8 mouse cellular contexts compared by ENCODE assay signal in the genomic region with DNA sequence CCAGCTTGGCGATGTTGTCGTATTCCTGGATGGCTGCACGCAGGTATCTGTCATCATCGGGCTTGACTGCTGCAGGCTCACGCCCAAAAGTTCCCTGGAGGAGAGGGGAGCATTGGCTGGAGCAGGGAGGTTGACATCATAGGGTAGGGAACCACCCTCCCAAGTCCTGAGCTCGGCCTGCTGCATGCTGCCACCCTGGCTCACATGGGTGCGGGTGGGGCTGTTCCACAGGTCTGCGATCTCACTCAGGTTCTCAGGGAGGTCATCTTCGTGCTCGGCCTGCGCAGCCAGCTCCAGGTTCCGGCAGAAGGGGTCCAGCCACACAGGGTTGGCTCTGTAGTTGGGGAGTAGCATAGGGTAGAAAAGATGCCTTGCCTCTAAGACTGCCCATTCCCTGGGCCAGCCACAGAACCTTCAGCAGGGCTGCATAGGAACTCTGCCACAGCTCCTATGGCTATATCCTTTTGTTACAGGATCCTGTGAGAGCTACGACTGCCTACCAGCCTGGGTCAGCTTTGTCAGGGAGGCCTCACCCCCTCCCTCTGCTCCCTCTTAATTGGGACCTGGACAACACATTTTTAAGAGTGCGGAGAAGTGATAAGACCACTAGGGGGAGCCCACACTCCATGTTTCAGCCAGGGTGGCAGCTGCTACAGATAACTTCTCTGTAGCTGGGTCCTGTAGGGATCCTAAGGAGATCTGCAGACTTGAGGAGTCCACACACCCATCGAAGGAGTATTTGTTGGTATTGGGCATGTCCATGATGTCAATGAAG. TPM values are rescaled to one million over a fixed set of nuclear protein-coding genes. Genes with fewer than 3 reads are reported as not detected.
DNase-seq lines count a peak whose midpoint lies in the region; ATAC-seq and TF ChIP-seq lines count a peak whose summit lies in the region.

No protein-coding gene starts in this region.

- no peak overlapping the region for H3K9ac ChIP-seq in CH12.LX (ENCODE audit: insufficient read depth, low read depth)
- no peak overlapping the region for H3K9ac ChIP-seq in kidney, embryonic 15.5 days
- H3K9ac ChIP-seq in liver, postnatal 0 days (replicated peaks) = no peak overlapping the region
- no peak overlapping the region for H3K9ac ChIP-seq in neural tube, embryonic 14.5 days (replicated peaks; ENCODE audit: low read depth, low read length)

- WGBS in heart, embryonic 10.5 days = 59% methylated on average over 15 of the region's 15 CpGs
- 61% methylated on average over 15 of the region's 15 CpGs for WGBS in kidney, embryonic 15.5 days
- 59% methylated on average over 15 of the region's 15 CpGs for WGBS in liver, postnatal 0 days (ENCODE audit: insufficient replicate concordance)
- 68% methylated on average over 15 of the region's 15 CpGs for WGBS in neural tube, embryonic 14.5 days

- peak; percentile 83 to 96 for TF ChIP-seq CTCF in CH12.LX (conservative IDR thresholded peaks at IDR 0.05 in 1 of 2, IDR thresholded peaks at IDR 0.05 in 1 of 2; ENCODE audit: low read depth in 2 of 2, low read length in 2 of 2)
- TF ChIP-seq CTCF in bone marrow macrophage, adult 2 months (IDR thresholded peaks at IDR 0.05; ENCODE audit: low read depth, low read length) = peak; percentile 72
- TF ChIP-seq CTCF in embryonic fibroblast, embryonic 13.5 days (IDR thresholded peaks at IDR 0.05; ENCODE audit: borderline replicate concordance, insufficient read depth, low read length) = peak; percentile 43; the same call in 1 of the 2 replicates
- TF ChIP-seq CTCF in liver, postnatal 0 days (IDR thresholded peaks at IDR 0.05; ENCODE audit: low read depth) = peak; percentile 93

- H3K4me3 ChIP-seq in CH12.LX (replicated peaks in 1 of 3; ENCODE audit: low read depth in 2 of 3, low read length in 2 of 3, poor library complexity in 1 of 3) = no peak overlapping the region
- H3K4me3 ChIP-seq in bone marrow macrophage, adult 2 months (ENCODE audit: insufficient read depth, low read length) = no peak overlapping the region
- no peak overlapping the region for H3K4me3 ChIP-seq in embryonic fibroblast, embryonic 13.5 days (ENCODE audit: insufficient read depth, low read length)
- no peak overlapping the region for H3K4me3 ChIP-seq in heart, embryonic 10.5 days
- H3K4me3 ChIP-seq in kidney, embryonic 15.5 days (replicated peaks) = no peak overlapping the region
- H3K4me3 ChIP-seq in liver, postnatal 0 days (ENCODE audit: low read depth, low read length) = no peak overlapping the region
- H3K4me3 ChIP-seq in neural tube, embryonic 14.5 days (ENCODE audit: low read depth, low read length) = no peak overlapping the region

- peak; percentile 78 for DNase-seq in CH12.LX (ENCODE audit: extremely low read depth)
- peak; percentile 89 for DNase-seq in heart, embryonic 10.5 days (ENCODE audit: low spot score)
- peak; percentile 83 for DNase-seq in liver, postnatal 0 days
- DNase-seq in testis, postnatal 10 days (ENCODE audit: low spot score) = peak; percentile 73

- no peaks in the 10 kb centered on the region for H3K9me3 ChIP-seq in CH12.LX (replicated peaks; ENCODE audit: low read length)
- no peaks in the 10 kb centered on the region for H3K9me3 ChIP-seq in heart, embryonic 10.5 days
- H3K9me3 ChIP-seq in kidney, embryonic 15.5 days (replicated peaks) = no peaks in the 10 kb centered on the region
- H3K9me3 ChIP-seq in liver, postnatal 0 days (ENCODE audit: low read length) = no peaks in the 10 kb centered on the region
- no peaks in the 10 kb centered on the region for H3K9me3 ChIP-seq in neural tube, embryonic 14.5 days (ENCODE audit: control insufficient read depth, low read length)

- TF ChIP-seq POLR2A in CH12.LX (IDR thresholded peaks at IDR 0.05; ENCODE audit: low read depth, low read length) = no peak
- TF ChIP-seq POLR2A in bone marrow macrophage, adult 2 months (IDR thresholded peaks at IDR 0.05; ENCODE audit: borderline replicate concordance, low read depth, low read length) = no peak
- TF ChIP-seq POLR2A in embryonic fibroblast, embryonic 13.5 days (IDR thresholded peaks at IDR 0.05; ENCODE audit: low read depth, low read length) = no peak

- H3K4me1 ChIP-seq in CH12.LX (ENCODE audit: control insufficient read depth in 1 of 2, insufficient read depth in 2 of 2) = peaks cover 0 to 14% of the 10 kb centered on the region in 2 experiments; a peak in 2 of 4 replicates
- H3K4me1 ChIP-seq in bone marrow macrophage, adult 2 months (ENCODE audit: control insufficient read depth, insufficient read depth, low read length) = no peaks in the 10 kb centered on the region
- H3K4me1 ChIP-seq in embryonic fibroblast, embryonic 13.5 days (ENCODE audit: control insufficient read depth, insufficient read depth, low read length) = no peaks in the 10 kb centered on the region
- 0 out of 2 replicates have a peak, but pooled peaks cover 15% of the 10 kb centered on the region for H3K4me1 ChIP-seq in heart, embryonic 10.5 days
- H3K4me1 ChIP-seq in kidney, embryonic 15.5 days = peaks cover 3% of the 10 kb centered on the region; the same call in 1 of the 2 replicates
- H3K4me1 ChIP-seq in liver, postnatal 0 days (ENCODE audit: insufficient read depth) = no peaks in the 10 kb centered on the region
- no peaks in the 10 kb centered on the region for H3K4me1 ChIP-seq in neural tube, embryonic 14.5 days (ENCODE audit: control insufficient read depth, insufficient read depth, low read length)

- H3K4me2 ChIP-seq in CH12.LX (ENCODE audit: insufficient read depth, low read depth, poor library complexity, severe bottlenecking) = no peak overlapping the region
- H3K4me2 ChIP-seq in kidney, embryonic 15.5 days = no peak overlapping the region
- no peak overlapping the region for H3K4me2 ChIP-seq in liver, postnatal 0 days (ENCODE audit: low read depth, low read length)
- no peak overlapping the region for H3K4me2 ChIP-seq in neural tube, embryonic 14.5 days (ENCODE audit: low read depth, low read length)

- peak; percentile 97 for TF ChIP-seq RAD21 in CH12.LX (IDR thresholded peaks at IDR 0.05; ENCODE audit: low read depth, low read length)

- ATAC-seq in kidney, embryonic 15.5 days (replicated peaks; ENCODE audit: low FRiP score) = peak; percentile 68
- peak; percentile 78 for ATAC-seq in liver, postnatal 0 days
- ATAC-seq in neural tube, embryonic 14.5 days (ENCODE audit: low read depth) = peak; percentile 84

- no peak for TF ChIP-seq EP300 in CH12.LX (IDR thresholded peaks at IDR 0.05; ENCODE audit: low read length)
- TF ChIP-seq EP300 in liver, postnatal 0 days (IDR thresholded peaks at IDR 0.05; ENCODE audit: low read depth) = no peak

- no peak overlapping the region for H3K27ac ChIP-seq in CH12.LX (ENCODE audit: insufficient read depth, low read depth)
- H3K27ac ChIP-seq in bone marrow macrophage, adult 2 months (ENCODE audit: insufficient read depth, low read depth, low read length) = no peak overlapping the region
- no peak overlapping the region for H3K27ac ChIP-seq in embryonic fibroblast, embryonic 13.5 days (ENCODE audit: insufficient read depth, low read length)
- no peak overlapping the region for H3K27ac ChIP-seq in heart, embryonic 10.5 days
- no peak overlapping the region for H3K27ac ChIP-seq in kidney, embryonic 15.5 days
- no peak overlapping the region for H3K27ac ChIP-seq in liver, postnatal 0 days (ENCODE audit: low read depth)
- H3K27ac ChIP-seq in neural tube, embryonic 14.5 days (ENCODE audit: low read depth, low read length) = no peak overlapping the region

- no peaks in the 10 kb centered on the region for H3K27me3 ChIP-seq in CH12.LX (replicated peaks)
- H3K27me3 ChIP-seq in heart, embryonic 10.5 days (ENCODE audit: insufficient read depth, poor library complexity, severe bottlenecking) = no peaks in the 10 kb centered on the region
- no peaks in the 10 kb centered on the region for H3K27me3 ChIP-seq in kidney, embryonic 15.5 days
- no peaks in the 10 kb centered on the region for H3K27me3 ChIP-seq in liver, postnatal 0 days (ENCODE audit: insufficient read depth, low read length)
- no peaks in the 10 kb centered on the region for H3K27me3 ChIP-seq in neural tube, embryonic 14.5 days (ENCODE audit: control insufficient read depth, insufficient read depth, low read length)

- dilution Hi-C loops in CH12.LX (cut with MboI; ENCODE audit: extremely low pct_ligation_motif_present, extremely low pct_unique_long_range_greater_than_20kb, low sequenced_read_pairs) = no loop called here

- H3K79me2 ChIP-seq in CH12.LX (replicated peaks; ENCODE audit: control insufficient read depth, extremely low read depth, insufficient read depth, poor library complexity, severe bottlenecking) = no peaks in the 10 kb centered on the region

- in situ Hi-C loops in CH12.LX (cut with MboI; ENCODE audit: low pct_ligation_motif_present, low pct_unique_long_range_greater_than_20kb, low sequenced_read_pairs) = loop anchor here (5.0 to 10.0 kb wide), 3 partner anchors 87 to 450 kb away; a partner anchor contains a TSS

- H3K36me3 ChIP-seq in CH12.LX (replicated peaks in 1 of 2; ENCODE audit: control insufficient read depth in 1 of 2, insufficient read depth in 1 of 2, low read length in 1 of 2) = peaks cover 36 to 56% of the 10 kb centered on the region in 2 experiments
- H3K36me3 ChIP-seq in heart, embryonic 10.5 days = peaks cover 27% of the 10 kb centered on the region
- peaks cover 37% of the 10 kb centered on the region for H3K36me3 ChIP-seq in kidney, embryonic 15.5 days
- H3K36me3 ChIP-seq in liver, postnatal 0 days (replicated peaks; ENCODE audit: insufficient read depth, low read length) = peaks cover 28% of the 10 kb centered on the region
- H3K36me3 ChIP-seq in neural tube, embryonic 14.5 days (ENCODE audit: control insufficient read depth, insufficient read depth, low read length) = peaks cover 21% of the 10 kb centered on the region

RNA-seq across cellular contexts. Expression of a gene that starts 27.6 kb away (rescaled TPM):
- total RNA-seq in CH12.LX (2012; rRNA removed) (300 and 318 TPM in 2 replicates), CH12.LX (2014; rRNA removed) (223 and 251 TPM in 2 replicates)
- 465 and 470 TPM in 2 replicates for polyA plus RNA-seq in CH12.LX (2012; ENCODE audit: insufficient read length, low read depth)
- polyA plus RNA-seq in bone marrow macrophage, adult 2 months (2012; ENCODE audit: insufficient read depth, insufficient read length, missing spikeins) = 4,392 and 4,568 TPM in 2 replicates
- polyA plus RNA-seq in embryonic fibroblast, embryonic 13.5 days (2011; ENCODE audit: insufficient read length, low read depth, missing spikeins) = 665 and 734 TPM in 2 replicates
- polyA plus RNA-seq in heart, embryonic 10.5 days (2016; fragmentation: Nextera tagmentation; extraction: Ambion mirVana) = 74.3 and 75.2 TPM in 2 replicates
- polyA plus RNA-seq in kidney, embryonic 15.5 days (2015; fragmentation: Nextera tagmentation; extraction: Ambion mirVana) = 132 and 162 TPM in 2 replicates
- 105 and 110 TPM in 2 replicates for polyA plus RNA-seq in liver, postnatal 0 days (2015; fragmentation: Nextera tagmentation; extraction: Ambion mirVana)
- 144 and 154 TPM in 2 replicates for polyA plus RNA-seq in neural tube, embryonic 14.5 days (2014; fragmentation: Nextera tagmentation; extraction: Ambion mirVana)

RNA-seq across cellular contexts. Expression of a gene that starts 41.6 kb away (rescaled TPM):
- total RNA-seq in CH12.LX (2012; rRNA removed) (9.5 and 10.5 TPM in 2 replicates), CH12.LX (2014; rRNA removed) (5.5 and 6.3 TPM in 2 replicates)
- 3.6 and 4.7 TPM in 2 replicates for polyA plus RNA-seq in CH12.LX (2012; ENCODE audit: insufficient read length, low read depth)
- polyA plus RNA-seq in bone marrow macrophage, adult 2 months (2012; ENCODE audit: insufficient read depth, insufficient read length, missing spikeins) = 536 and 666 TPM in 2 replicates
- 5.1 and 7.7 TPM in 2 replicates for polyA plus RNA-seq in embryonic fibroblast, embryonic 13.5 days (2011; ENCODE audit: insufficient read length, low read depth, missing spikeins)
- polyA plus RNA-seq in heart, embryonic 10.5 days (2016; fragmentation: Nextera tagmentation; extraction: Ambion mirVana) = 1.4 and 2.2 TPM in 2 replicates
- 3.9 and 4.2 TPM in 2 replicates for polyA plus RNA-seq in kidney, embryonic 15.5 days (2015; fragmentation: Nextera tagmentation; extraction: Ambion mirVana)
- 11.4 and 11.9 TPM in 2 replicates for polyA plus RNA-seq in liver, postnatal 0 days (2015; fragmentation: Nextera tagmentation; extraction: Ambion mirVana)
- 2.0 and 2.4 TPM in 2 replicates for polyA plus RNA-seq in neural tube, embryonic 14.5 days (2014; fragmentation: Nextera tagmentation; extraction: Ambion mirVana)

Comparison
In these comparisons a context has a peak if more than half of its experiments do, and no peak if none do; other contexts are left out.
1. CTCF ChIP-seq: peak in every context shown above with its lines; median percentile 93 in liver, postnatal 0 days; 90 in CH12.LX; 72 in bone marrow macrophage, adult 2 months; 43 in embryonic fibroblast, embryonic 13.5 days.
2. RNA of a gene that starts 41.6 kb away (polyA plus RNA-seq): 536 to 666 TPM in bone marrow macrophage, adult 2 months; 11.4 to 11.9 TPM in liver, postnatal 0 days, 5.1 to 7.7 TPM in embryonic fibroblast, embryonic 13.5 days, 3.6 to 4.7 TPM in CH12.LX, 3.9 to 4.2 TPM in kidney, embryonic 15.5 days, 1.4 to 2.2 TPM in heart, embryonic 10.5 days and 2.0 to 2.4 TPM in neural tube, embryonic 14.5 days; every median in the first group is over 10 times any median in the second.
3. Peak in every context shown above with its lines, with median percentiles within 50 percentile points of each other: DNase-seq and ATAC-seq.